Mouse (Mus musculus) E14TG2a.4 (cell line): Measurements from ENCODE around the gene Rpl4.

Experiments used
- H3K27me3 ChIP-seq: 2 replicates; pipeline ENCODE4 v1.6.1; 2014; ENCODE audit warnings: low read length, control low read depth; ENCODE audit not compliant: insufficient read depth
- H3K36me3 ChIP-seq: 2 replicates; pipeline ENCODE4 v1.6.1; 2014; ENCODE audit warnings: low read length, control low read depth; ENCODE audit not compliant: insufficient read depth
- H3K4me1 ChIP-seq: replicated peaks from 2 replicates; pipeline ENCODE4 v1.6.1; 2014; ENCODE audit warnings: low read depth, low read length, control low read depth
- H3K4me3 ChIP-seq: replicated peaks from 2 replicates; pipeline ENCODE4 v1.5.1; 2014; ENCODE audit warnings: mild to moderate bottlenecking, low read length
- H3K9me3 ChIP-seq: 2 replicates; pipeline ENCODE4 v1.6.1; 2014; ENCODE audit warnings: low read length, control low read depth
- CTCF ChIP-seq: conservative IDR thresholded peaks from 2 replicates; pipeline ENCODE4 v1.5.1; 2014; ENCODE audit warnings: low read length
- NANOG ChIP-seq: IDR thresholded peaks from 2 replicates; pipeline ENCODE4 v1.6.1; 2014; ENCODE audit warnings: borderline replicate concordance, low read length, mixed read lengths
- POU5F1 ChIP-seq: IDR thresholded peaks from 2 replicates; pipeline ENCODE4 v1.6.1; 2014; ENCODE audit warnings: low read length, borderline replicate concordance

Gene Rpl4

GRCm38 (mm10) chr9:64222098-64222497, 48.9 kb downstream of the Rpl4 start:
- H3K9me3 ChIP-seq: no peaks in the 10 kb centered on the region
- TF ChIP-seq NANOG (no peak), POU5F1 (no peak), CTCF (no peak)
- peaks cover 98% of the 10 kb centered on the region for H3K4me1 ChIP-seq
- no peaks in the 10 kb centered on the region for H3K27me3 ChIP-seq
- H3K36me3 ChIP-seq: peaks cover 57% of the 10 kb centered on the region
- H3K4me3 ChIP-seq: no peak overlapping the region

GRCm38 (mm10) chr9:64225805-64226204, 52.6 kb downstream of the Rpl4 start:
- Histone ChIP-seq H3K36me3 (peaks cover 67% of the 10 kb centered on the region), H3K9me3 (no peaks in the 10 kb centered on the region), H3K4me3 (no peak overlapping the region), H3K4me1 (peaks cover 95% of the 10 kb centered on the region), H3K27me3 (no peaks in the 10 kb centered on the region)
- TF ChIP-seq POU5F1: no peak
- no peak for TF ChIP-seq NANOG
- no peak for TF ChIP-seq CTCF

GRCm38 (mm10) chr9:64227736-64228135, 54.6 kb downstream of the Rpl4 start:
- Histone ChIP-seq H3K9me3 (no peaks in the 10 kb centered on the region), H3K4me3 (no peak overlapping the region), H3K4me1 (peaks cover 95% of the 10 kb centered on the region), H3K36me3 (peaks cover 69% of the 10 kb centered on the region), H3K27me3 (no peaks in the 10 kb centered on the region)
- TF ChIP-seq POU5F1: no peak
- no peak for TF ChIP-seq CTCF
- TF ChIP-seq NANOG: no peak
